Mouse (Mus musculus) lung, embryonic 14.5 days (tissue): ENCODE measurements around the gene Gm49387. TPM values are rescaled to one million over a fixed set of nuclear protein-coding genes. Genes with fewer than 3 reads are reported as not detected.

Experiments
- ATAC-seq: fragments of 200-750 bp; cut with Nextera tagmentation; 2 replicates; pipeline ENCODE4 v1.8.0; 2017; ENCODE audit warnings: mild to moderate bottlenecking, moderate TSS enrichment, moderate library complexity; ENCODE audit not compliant: insufficient read depth
- DNase-seq: peaks from one replicate; pipeline ENCODE4 v3.0.0-alpha.2; 2015
- H3K27ac ChIP-seq: fragments of 300-500 bp; sonication (generic); 2 replicates; pipeline ENCODE4 v1.5.1; 2014; ENCODE audit warnings: low read depth, mild to moderate bottlenecking, moderate library complexity
- H3K27me3 ChIP-seq: fragments of 300-500 bp; sonication (generic); 2 replicates; pipeline ENCODE4 v1.6.1; 2014; ENCODE audit warnings: low read length, control low read depth; ENCODE audit not compliant: insufficient read depth
- H3K36me3 ChIP-seq: fragments of 300-500 bp; sonication (generic); 2 replicates; pipeline ENCODE4 v1.6.1; 2014; ENCODE audit warnings: control low read depth; ENCODE audit not compliant: insufficient read depth
- H3K4me1 ChIP-seq: fragments of 300-500 bp; sonication (generic); 2 replicates; pipeline ENCODE4 v1.6.1; 2014; ENCODE audit warnings: antibody characterized with exemption, control low read depth; ENCODE audit not compliant: insufficient read depth
- H3K4me2 ChIP-seq: fragments of 300-500 bp; sonication (generic); 2 replicates; pipeline ENCODE4 v1.6.1; 2014; ENCODE audit warnings: mild to moderate bottlenecking
- H3K4me3 ChIP-seq: fragments of 300-500 bp; sonication (generic); 2 replicates; pipeline ENCODE4 v1.5.1; 2014; ENCODE audit warnings: low read depth, low read length
- H3K9ac ChIP-seq: fragments of 300-500 bp; sonication (generic); 2 replicates; pipeline ENCODE4 v1.6.1; 2014
- H3K9me3 ChIP-seq: fragments of 300-500 bp; sonication (generic); 2 replicates; pipeline ENCODE4 v1.6.1; 2016; ENCODE audit warnings: low read depth, low read length, control low read depth
- CTCF ChIP-seq: IDR thresholded peaks from 2 replicates; pipeline ENCODE4 v1.5.1; 2016; ENCODE audit warnings: antibody characterized with exemption, low read depth
- WGBS: fragments of 180-500 bp; shearing (Covaris S2); extraction: QIAGEN DNeasy Blood & Tissue Kit; methylation state at CpG from one replicate; pipeline ENCODE4 v1.1.7; 2014; 5-methylcytosine and 5-hydroxymethylcytosine counted together
- polyA plus RNA-seq: library from polyadenylated mRNA; unstranded; fragments of >200 nt; fragmentation: Nextera tagmentation; extraction: Ambion mirVana; gene quantifications from 2 replicates; pipeline ENCODE4 v1.2.1, GENCODE M21; 2014

The Gm49387 gene
- polyA plus RNA-seq, 1 experiment from 2014 or later = 0.18 TPM

- Histone ChIP-seq H3K27ac (no peak overlapping the region), H3K27me3 (no peaks in the 10 kb centered on the region), H3K4me3 (no peak overlapping the region), H3K36me3 (no peaks in the 10 kb centered on the region), H3K4me2 (no peak overlapping the region), H3K9ac (no peak overlapping the region), H3K9me3 (no peaks in the 10 kb centered on the region), H3K4me1 (no peaks in the 10 kb centered on the region)
- WGBS = 83% methylated on average over 8 of the region's 8 CpGs
- DNase-seq (no peak), ATAC-seq (no peak)
- no peak for TF ChIP-seq CTCF
These were observed 54.2 kb downstream of the Gm49387 start for GRCm38 (mm10) chr14:31586451-31586850.

DNA sequence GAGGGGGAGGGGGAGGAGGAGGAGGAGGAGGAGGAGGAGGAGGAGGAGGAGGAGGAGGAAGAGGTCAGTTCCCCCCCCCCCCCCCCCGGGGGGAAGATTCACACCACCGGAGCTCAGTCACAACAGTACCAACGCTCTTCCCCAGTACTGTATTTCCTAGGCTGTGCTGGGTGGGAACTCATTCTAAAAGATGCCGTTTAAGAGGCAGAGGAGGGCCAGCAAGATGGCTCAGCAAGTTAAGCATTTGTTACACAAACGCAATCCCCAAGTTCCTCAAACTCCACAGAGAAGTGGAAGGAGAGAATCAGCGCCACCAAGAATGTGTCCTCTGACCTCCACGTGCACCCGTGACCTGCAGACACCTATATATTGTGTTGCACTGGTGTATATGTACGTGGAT, 57.6 kb downstream of the Gm49387 start:
- Histone ChIP-seq H3K4me3 (no peak overlapping the region), H3K36me3 (no peaks in the 10 kb centered on the region), H3K4me1 (no peaks in the 10 kb centered on the region), H3K4me2 (no peak overlapping the region), H3K27me3 (no peaks in the 10 kb centered on the region), H3K9ac (no peak overlapping the region), H3K9me3 (no peaks in the 10 kb centered on the region), H3K27ac (no peak overlapping the region)
- DNase-seq (no peak), ATAC-seq (no peak)
- TF ChIP-seq CTCF = no peak
- WGBS = 81% methylated on average over 8 of the region's 9 CpGs

- Histone ChIP-seq H3K4me2 (no peak overlapping the region), H3K4me1 (0 out of 2 replicates have a peak, but pooled peaks cover under 1% of the 10 kb centered on the region), H3K4me3 (no peak overlapping the region), H3K9ac (no peak overlapping the region), H3K27me3 (no peaks in the 10 kb centered on the region), H3K9me3 (no peaks in the 10 kb centered on the region), H3K27ac (no peak overlapping the region), H3K36me3 (no peaks in the 10 kb centered on the region)
- TF ChIP-seq CTCF = no peak
- ATAC-seq = no peak
- 34% methylated on average over 9 of the region's 9 CpGs for WGBS
- DNase-seq = no peak
These were observed 62.5 kb downstream of the Gm49387 start for GRCm38 (mm10) chr14:31577966-31578735.

GRCm38 (mm10) chr14:31576846-31577697, 63.6 kb downstream of the Gm49387 start:
- no peak for TF ChIP-seq CTCF
- no peaks in the 10 kb centered on the region for H3K27me3 ChIP-seq
- no peak overlapping the region for H3K4me3 ChIP-seq
- H3K27ac ChIP-seq = no peak overlapping the region
- no peak overlapping the region for H3K4me2 ChIP-seq
- ATAC-seq (no peak), DNase-seq (no peak)
- H3K36me3 ChIP-seq = no peaks in the 10 kb centered on the region
- 0 out of 2 replicates have a peak, but pooled peaks cover 8% of the 10 kb centered on the region for H3K4me1 ChIP-seq
- no peak overlapping the region for H3K9ac ChIP-seq
- no peaks in the 10 kb centered on the region for H3K9me3 ChIP-seq
- WGBS = 39% methylated on average over 10 of the region's 10 CpGs

GRCm38 (mm10) chr14:31575866-31576265, 64.8 kb downstream of the Gm49387 start:
- Histone ChIP-seq H3K27ac (no peak overlapping the region), H3K36me3 (no peaks in the 10 kb centered on the region), H3K9me3 (no peaks in the 10 kb centered on the region), H3K9ac (no peak overlapping the region), H3K4me1 (0 out of 2 replicates have a peak, but pooled peaks cover 8% of the 10 kb centered on the region), H3K4me2 (no peak overlapping the region), H3K27me3 (no peaks in the 10 kb centered on the region), H3K4me3 (no peak overlapping the region)
- ATAC-seq (no peak), DNase-seq (no peak)
- WGBS = 69% methylated on average over 9 of the region's 9 CpGs
- TF ChIP-seq CTCF = no peak

GRCm38 (mm10) chr14:31574903-31575665, 65.6 kb downstream of the Gm49387 start:
- Histone ChIP-seq H3K9me3 (no peaks in the 10 kb centered on the region), H3K4me2 (no peak overlapping the region), H3K4me1 (0 out of 2 replicates have a peak, but pooled peaks cover 8% of the 10 kb centered on the region), H3K27ac (no peak overlapping the region), H3K27me3 (no peaks in the 10 kb centered on the region), H3K9ac (no peak overlapping the region), H3K36me3 (no peaks in the 10 kb centered on the region), H3K4me3 (no peak overlapping the region)
- DNase-seq (no peak), ATAC-seq (no peak)
- WGBS = 88% methylated on average over 18 of the region's 18 CpGs
- TF ChIP-seq CTCF = no peak
